Mouse (Mus musculus) embryonic facial prominence, embryonic 13.5 days (tissue): ENCODE results near the gene Zfp704. TPM values are rescaled to one million over a fixed set of nuclear protein-coding genes. Genes with fewer than 3 reads are reported as not detected.
"Not testable (repeated sequence)": the region's sequence is repeated elsewhere in the genome, so short reads cannot be mapped to it uniquely, and the experiment has no call there.

Experiments used
- ATAC-seq: fragments of 200-750 bp; cut with Nextera tagmentation; 2 replicates; pipeline ENCODE4 v1.8.0; 2017; ENCODE audit warnings: low read depth; ENCODE audit not compliant: insufficient number of reproducible peaks, insufficient read depth, low FRiP score, low TSS enrichment
- H3K27ac ChIP-seq: fragments of 300-500 bp; sonication (generic); 2 replicates; pipeline ENCODE4 v1.5.1; 2015; ENCODE audit warnings: moderate library complexity, mild to moderate bottlenecking, inconsistent platforms
- H3K27me3 ChIP-seq: fragments of 300-500 bp; sonication (generic); 2 replicates; pipeline ENCODE4 v1.6.1; 2015; ENCODE audit warnings: mild to moderate bottlenecking, inconsistent platforms
- H3K36me3 ChIP-seq: fragments of 300-500 bp; sonication (generic); 2 replicates; pipeline ENCODE4 v1.6.1; 2015; ENCODE audit warnings: mild to moderate bottlenecking, inconsistent platforms
- H3K4me1 ChIP-seq: fragments of 300-500 bp; sonication (generic); 2 replicates; pipeline ENCODE4 v1.6.1; 2015; ENCODE audit warnings: inconsistent platforms
- H3K4me2 ChIP-seq: fragments of 300-500 bp; sonication (generic); 2 replicates; pipeline ENCODE4 v1.6.1; 2015; ENCODE audit warnings: moderate library complexity, mild to moderate bottlenecking, inconsistent platforms
- H3K4me3 ChIP-seq: fragments of 300-500 bp; sonication (generic); 2 replicates; pipeline ENCODE4 v1.5.1; 2015; ENCODE audit warnings: mild to moderate bottlenecking, inconsistent platforms
- H3K9ac ChIP-seq: fragments of 300-500 bp; sonication (generic); 2 replicates; pipeline ENCODE4 v1.6.1; 2015; ENCODE audit warnings: mild to moderate bottlenecking, inconsistent platforms
- H3K9me3 ChIP-seq: fragments of 300-500 bp; sonication (generic); 2 replicates; pipeline ENCODE4 v1.6.1; 2016; ENCODE audit warnings: inconsistent platforms
- WGBS: fragments of 180-500 bp; shearing (Covaris S2); methylation state at CpG from one replicate; pipeline ENCODE4 v1.1.7; 2015; ENCODE audit warnings: mixed read lengths; 5-methylcytosine and 5-hydroxymethylcytosine counted together
- polyA plus RNA-seq: library from polyadenylated mRNA; unstranded; fragments of >200 nt; fragmentation: Nextera tagmentation; extraction: Ambion mirVana; gene quantifications from 2 replicates; pipeline ENCODE4 v1.2.1, GENCODE M21; 2015

Zfp704 gene
- polyA plus RNA-seq, 1 experiment from 2014 or later = 10.0 TPM

- Histone ChIP-seq H3K9me3 (no peaks in the 10 kb centered on the region), H3K27ac (no peak overlapping the region), H3K4me2 (no peak overlapping the region), H3K9ac (no peak overlapping the region), H3K36me3 (no peaks in the 10 kb centered on the region), H3K27me3 (no peaks in the 10 kb centered on the region), H3K4me1 (peaks cover 59% of the 10 kb centered on the region), H3K4me3 (no peak overlapping the region)
- ATAC-seq = no peak
- WGBS = 87% methylated on average over 8 of the region's 8 CpGs
Measured at GRCm38 (mm10) chr3:9572261-9572660, 37.6 kb downstream of the Zfp704 start.

- Histone ChIP-seq H3K4me2 (no peak overlapping the region), H3K4me1 (peaks cover 46% of the 10 kb centered on the region), H3K9me3 (no peaks in the 10 kb centered on the region), H3K36me3 (no peaks in the 10 kb centered on the region), H3K4me3 (no peak overlapping the region), H3K27me3 (no peaks in the 10 kb centered on the region), H3K9ac (no peak overlapping the region), H3K27ac (no peak overlapping the region)
- WGBS = 95% methylated on average over 4 of the region's 4 CpGs
- ATAC-seq = no peak
Measured at GRCm38 (mm10) chr3:9570782-9571181, 39.1 kb downstream of the Zfp704 start.

GRCm38 (mm10) chr3:9569706-9570105 is 40.2 kb downstream of the Zfp704 start:
- H3K9me3 ChIP-seq, H3K27ac ChIP-seq, H3K4me2 ChIP-seq, H3K36me3 ChIP-seq, ATAC-seq, H3K27me3 ChIP-seq, H3K4me3 ChIP-seq, H3K9ac ChIP-seq: not testable (repeated sequence)
- H3K4me1 ChIP-seq = peaks cover 35% of the 10 kb centered on the region
- 88% methylated on average over 4 of the region's 4 CpGs for WGBS

GRCm38 (mm10) chr3:9568565-9569228 is 41.2 kb downstream of the Zfp704 start:
- H3K27me3 ChIP-seq = no peaks in the 10 kb centered on the region
- H3K27ac ChIP-seq = peak overlapping the region; percentile 62
- H3K9ac ChIP-seq = no peak overlapping the region
- peak overlapping the region; percentile 31 for H3K4me2 ChIP-seq
- H3K36me3 ChIP-seq = 0 out of 2 replicates have a peak, but pooled peaks cover 10% of the 10 kb centered on the region
- H3K4me1 ChIP-seq = peaks cover 26% of the 10 kb centered on the region
- 62% methylated on average over 10 of the region's 10 CpGs for WGBS
- no peaks in the 10 kb centered on the region for H3K9me3 ChIP-seq
- H3K4me3 ChIP-seq = no peak overlapping the region
- peak; percentile 64; the same call in 1 of the 2 replicates for ATAC-seq

GRCm38 (mm10) chr3:9567948-9568347 is 41.9 kb downstream of the Zfp704 start:
- 0 out of 2 replicates have a peak, but pooled peaks cover 10% of the 10 kb centered on the region for H3K36me3 ChIP-seq
- WGBS = 77% methylated on average over 8 of the region's 8 CpGs
- no peak overlapping the region for H3K4me3 ChIP-seq
- no peak for ATAC-seq
- H3K9me3 ChIP-seq = no peaks in the 10 kb centered on the region
- peak overlapping the region; percentile 31 for H3K4me2 ChIP-seq
- peak overlapping the region; percentile 62; the same call in 1 of the 2 replicates for H3K27ac ChIP-seq
- peaks cover 23% of the 10 kb centered on the region for H3K4me1 ChIP-seq
- H3K27me3 ChIP-seq = no peaks in the 10 kb centered on the region
- no peak overlapping the region for H3K9ac ChIP-seq

- Histone ChIP-seq H3K27me3 (no peaks in the 10 kb centered on the region), H3K4me3 (no peak overlapping the region), H3K36me3 (0 out of 2 replicates have a peak, but pooled peaks cover 10% of the 10 kb centered on the region), H3K4me1 (peaks cover 21% of the 10 kb centered on the region), H3K9ac (no peak overlapping the region), H3K4me2 (no peak overlapping the region), H3K9me3 (no peaks in the 10 kb centered on the region), H3K27ac (no peak overlapping the region)
- 74% methylated on average over 3 of the region's 3 CpGs for WGBS
- ATAC-seq = no peak
Measured at GRCm38 (mm10) chr3:9566831-9567230, 43.1 kb downstream of the Zfp704 start.

- Histone ChIP-seq H3K9ac (no peak overlapping the region), H3K4me2 (no peak overlapping the region), H3K27ac (no peak overlapping the region), H3K4me1 (peaks cover 12% of the 10 kb centered on the region), H3K27me3 (no peaks in the 10 kb centered on the region), H3K4me3 (no peak overlapping the region), H3K36me3 (peaks cover 13% of the 10 kb centered on the region; the same call in 1 of the 2 replicates), H3K9me3 (no peaks in the 10 kb centered on the region)
- no peak for ATAC-seq
- 81% methylated on average over 7 of the region's 7 CpGs for WGBS
Measured at GRCm38 (mm10) chr3:9563562-9563961, 46.3 kb downstream of the Zfp704 start.

- peaks cover 6% of the 10 kb centered on the region for H3K4me1 ChIP-seq
- no peak overlapping the region for H3K4me2 ChIP-seq
- H3K9me3 ChIP-seq = no peaks in the 10 kb centered on the region
- 80% methylated on average over 11 of the region's 11 CpGs for WGBS
- H3K27ac ChIP-seq = no peak overlapping the region
- no peak overlapping the region for H3K9ac ChIP-seq
- H3K4me3 ChIP-seq = no peak overlapping the region
- H3K36me3 ChIP-seq = peaks cover 13% of the 10 kb centered on the region; the same call in 1 of the 2 replicates
- ATAC-seq = no peak
- no peaks in the 10 kb centered on the region for H3K27me3 ChIP-seq
Measured at GRCm38 (mm10) chr3:9562649-9563328, 47.1 kb downstream of the Zfp704 start.

- peaks cover 3% of the 10 kb centered on the region; the same call in 1 of the 2 replicates for H3K36me3 ChIP-seq
- no peak overlapping the region for H3K9ac ChIP-seq
- WGBS = 64% methylated on average over 6 of the region's 6 CpGs
- no peak overlapping the region for H3K4me2 ChIP-seq
- no peak for ATAC-seq
- H3K27me3 ChIP-seq = no peaks in the 10 kb centered on the region
- H3K9me3 ChIP-seq = no peaks in the 10 kb centered on the region
- H3K27ac ChIP-seq = no peak overlapping the region
- no peak overlapping the region for H3K4me3 ChIP-seq
- H3K4me1 ChIP-seq = peaks cover 2% of the 10 kb centered on the region; the same call in 1 of the 2 replicates
Measured at GRCm38 (mm10) chr3:9557778-9558560, 51.9 kb downstream of the Zfp704 start.

- H3K4me2 ChIP-seq = no peak overlapping the region
- H3K36me3 ChIP-seq = peaks cover 3% of the 10 kb centered on the region; the same call in 1 of the 2 replicates
- 67% methylated on average over 5 of the region's 5 CpGs for whole genome bisulfite sequencing
- no peak overlapping the region for H3K9ac ChIP-seq
- no peaks in the 10 kb centered on the region for H3K27me3 ChIP-seq
- no peak overlapping the region for H3K4me3 ChIP-seq
- ATAC-seq = no peak
- no peak overlapping the region for H3K27ac ChIP-seq
- H3K4me1 ChIP-seq = peaks cover 2% of the 10 kb centered on the region; the same call in 1 of the 2 replicates
- no peaks in the 10 kb centered on the region for H3K9me3 ChIP-seq
Measured at GRCm38 (mm10) chr3:9556137-9556536, 53.7 kb downstream of the Zfp704 start.

GRCm38 (mm10) chr3:9554916-9555315 is 55.0 kb downstream of the Zfp704 start:
- no peaks in the 10 kb centered on the region for H3K27me3 ChIP-seq
- 88% methylated on average over 6 of the region's 6 CpGs for WGBS
- no peak overlapping the region for H3K9ac ChIP-seq
- peaks cover 7% of the 10 kb centered on the region; the same call in 1 of the 2 replicates for H3K4me1 ChIP-seq
- no peak overlapping the region for H3K4me2 ChIP-seq
- no peak overlapping the region for H3K27ac ChIP-seq
- no peak overlapping the region for H3K4me3 ChIP-seq
- no peaks in the 10 kb centered on the region for H3K9me3 ChIP-seq
- no peak for ATAC-seq
- no peaks in the 10 kb centered on the region for H3K36me3 ChIP-seq
